Mouse (Mus musculus) stomach, postnatal 0 days (tissue): ENCODE data around the gene Capn11.

ENCODE experiments used
- CTCF ChIP-seq: IDR thresholded peaks from 2 replicates; pipeline ENCODE4 v1.5.1; 2016; ENCODE audit warnings: antibody characterized with exemption, low read depth, mild to moderate bottlenecking, moderate library complexity
- EP300 ChIP-seq: optimal IDR thresholded peaks from 2 replicates; pipeline ENCODE3; 2016; ENCODE audit warnings: antibody characterized with exemption

- TF ChIP-seq EP300 (no peak), CTCF (no peak)
Measured at GRCm38 (mm10) chr17:45612008-45612407, 47.1 kb downstream of the Capn11 start.
